Mouse (Mus musculus) midbrain, embryonic 11.5 days (tissue): ENCODE measurements around the gene Capn13. TPM values are rescaled to one million over a fixed set of nuclear protein-coding genes. Genes with fewer than 3 reads are reported as not detected.

Experiments used
- ATAC-seq: fragments of 200-750 bp; cut with Nextera tagmentation; 2 replicates; pipeline ENCODE4 v1.8.0; 2017; ENCODE audit warnings: moderate TSS enrichment, moderate library complexity; ENCODE audit not compliant: low FRiP score
- DNase-seq: peaks from one replicate; pipeline ENCODE4 v3.0.0; 2015; ENCODE audit warnings: low spot score; ENCODE audit errors: missing footprints
- H3K27ac ChIP-seq: fragments of 300-500 bp; sonication (generic); 2 replicates; pipeline ENCODE4 v1.5.1; 2014; ENCODE audit warnings: low read depth, low read length
- H3K27me3 ChIP-seq: fragments of 300-500 bp; sonication (generic); 2 replicates; pipeline ENCODE4 v1.6.1; 2014; ENCODE audit warnings: mild to moderate bottlenecking, low read length, moderate library complexity, mixed read lengths; ENCODE audit not compliant: control insufficient read depth, insufficient read depth
- H3K36me3 ChIP-seq: fragments of 300-500 bp; sonication (generic); 2 replicates; pipeline ENCODE4 v1.6.1; 2014; ENCODE audit warnings: mild to moderate bottlenecking, low read length, moderate library complexity, mixed read lengths; ENCODE audit not compliant: control insufficient read depth, insufficient read depth
- H3K4me1 ChIP-seq: fragments of 300-500 bp; sonication (generic); 2 replicates; pipeline ENCODE4 v1.6.1; 2014; ENCODE audit warnings: low read length; ENCODE audit not compliant: control insufficient read depth, insufficient read depth
- H3K4me2 ChIP-seq: fragments of 300-500 bp; sonication (generic); 2 replicates; pipeline ENCODE4 v1.6.1; 2014; ENCODE audit warnings: mild to moderate bottlenecking, moderate library complexity
- H3K4me3 ChIP-seq: fragments of 300-500 bp; sonication (generic); 2 replicates; pipeline ENCODE4 v1.5.1; 2014; ENCODE audit warnings: low read depth, low read length
- H3K9ac ChIP-seq: fragments of 300-500 bp; sonication (generic); 2 replicates; pipeline ENCODE4 v1.6.1; 2014; ENCODE audit warnings: low read length
- H3K9me3 ChIP-seq: fragments of 300-500 bp; sonication (generic); 2 replicates; pipeline ENCODE4 v1.6.1; 2016; ENCODE audit warnings: low read length; ENCODE audit not compliant: control insufficient read depth
- WGBS: fragments of 180-500 bp; shearing (Covaris S2); extraction: QIAGEN DNeasy Blood & Tissue Kit; methylation state at CpG from one replicate; pipeline ENCODE4 v1.1.7; 2014; 5-methylcytosine and 5-hydroxymethylcytosine counted together
- polyA plus RNA-seq: library from polyadenylated mRNA; unstranded; fragments of >200 nt; fragmentation: Nextera tagmentation; extraction: Ambion mirVana; gene quantifications from 2 replicates; pipeline ENCODE4 v1.2.1, GENCODE M21; 2014

The Capn13 gene
- polyA plus RNA-seq, 1 experiment from 2014 or later = not detected

- ATAC-seq = no peak
- H3K36me3 ChIP-seq = no peaks in the 10 kb centered on the region
Observed at GRCm38 (mm10) chr17:73399136-73399535, 1.5 kb downstream of the Capn13 start.

GRCm38 (mm10) chr17:73393361-73393760, 7.3 kb downstream of the Capn13 start:
- DNase-seq = no peak
- WGBS = 74% methylated on average over 1 of the region's 1 CpGs
- no peaks in the 10 kb centered on the region for H3K27me3 ChIP-seq

More at GRCm38 (mm10) chr17:73399136-73399535, 1.5 kb downstream of the Capn13 start:
- H3K4me2 ChIP-seq = no peak overlapping the region
- DNase-seq = no peak
- WGBS = 71% methylated on average over 2 of the region's 2 CpGs
- no peaks in the 10 kb centered on the region for H3K4me1 ChIP-seq
- no peaks in the 10 kb centered on the region for H3K9me3 ChIP-seq
- H3K27me3 ChIP-seq = no peaks in the 10 kb centered on the region
- no peak overlapping the region for H3K27ac ChIP-seq
- no peak overlapping the region for H3K4me3 ChIP-seq
- H3K9ac ChIP-seq = no peak overlapping the region

GRCm38 (mm10) chr17:73391771-73392170, 8.9 kb downstream of the Capn13 start:
- ATAC-seq = no peak
- H3K27ac ChIP-seq = no peak overlapping the region
- H3K36me3 ChIP-seq = no peaks in the 10 kb centered on the region
- H3K4me3 ChIP-seq = no peak overlapping the region
- no peak overlapping the region for H3K4me2 ChIP-seq
- no peaks in the 10 kb centered on the region for H3K4me1 ChIP-seq
- H3K27me3 ChIP-seq = no peaks in the 10 kb centered on the region
- H3K9ac ChIP-seq = no peak overlapping the region
- WGBS = 65% methylated on average over 4 of the region's 4 CpGs
- no peaks in the 10 kb centered on the region for H3K9me3 ChIP-seq
- DNase-seq = no peak

More at GRCm38 (mm10) chr17:73393361-73393760, 7.3 kb downstream of the Capn13 start:
- H3K4me1 ChIP-seq = no peaks in the 10 kb centered on the region
- no peak overlapping the region for H3K4me2 ChIP-seq
- no peak overlapping the region for H3K4me3 ChIP-seq
- H3K9ac ChIP-seq = no peak overlapping the region
- H3K36me3 ChIP-seq = no peaks in the 10 kb centered on the region
- no peak overlapping the region for H3K27ac ChIP-seq
- ATAC-seq = no peak
- no peaks in the 10 kb centered on the region for H3K9me3 ChIP-seq

- no peak for DNase-seq
- no peaks in the 10 kb centered on the region for H3K9me3 ChIP-seq
- H3K4me3 ChIP-seq = no peak overlapping the region
- no peaks in the 10 kb centered on the region for H3K27me3 ChIP-seq
- no peaks in the 10 kb centered on the region for H3K4me1 ChIP-seq
- WGBS = 78% methylated on average over 7 of the region's 7 CpGs
- H3K27ac ChIP-seq = no peak overlapping the region
- no peak overlapping the region for H3K9ac ChIP-seq
- H3K36me3 ChIP-seq = no peaks in the 10 kb centered on the region
- no peak for ATAC-seq
- no peak overlapping the region for H3K4me2 ChIP-seq
Observed at GRCm38 (mm10) chr17:73390191-73391089, 10.2 kb downstream of the Capn13 start.

GRCm38 (mm10) chr17:73389336-73389735, 11.3 kb downstream of the Capn13 start:
- no peak overlapping the region for H3K27ac ChIP-seq
- no peaks in the 10 kb centered on the region for H3K27me3 ChIP-seq
- H3K4me1 ChIP-seq = no peaks in the 10 kb centered on the region
- ATAC-seq = no peak
- no peak overlapping the region for H3K4me2 ChIP-seq
- no peak overlapping the region for H3K9ac ChIP-seq
- H3K36me3 ChIP-seq = no peaks in the 10 kb centered on the region
- no peaks in the 10 kb centered on the region for H3K9me3 ChIP-seq
- WGBS = 61% methylated on average over 3 of the region's 3 CpGs
- no peak overlapping the region for H3K4me3 ChIP-seq
- no peak for DNase-seq

GRCm38 (mm10) chr17:73386581-73386980, 14.1 kb downstream of the Capn13 start:
- no peak for DNase-seq
- WGBS = 78% methylated on average over 2 of the region's 2 CpGs
- Histone ChIP-seq H3K4me1 (no peaks in the 10 kb centered on the region), H3K4me3 (no peak overlapping the region), H3K36me3 (no peaks in the 10 kb centered on the region), H3K9ac (no peak overlapping the region), H3K27me3 (no peaks in the 10 kb centered on the region), H3K4me2 (no peak overlapping the region), H3K9me3 (no peaks in the 10 kb centered on the region), H3K27ac (no peak overlapping the region)
- no peak for ATAC-seq

GRCm38 (mm10) chr17:73385940-73386339, 14.7 kb downstream of the Capn13 start:
- 78% methylated on average over 3 of the region's 3 CpGs for WGBS
- no peak overlapping the region for H3K4me3 ChIP-seq
- no peak overlapping the region for H3K4me2 ChIP-seq
- no peaks in the 10 kb centered on the region for H3K9me3 ChIP-seq
- DNase-seq = no peak
- H3K4me1 ChIP-seq = no peaks in the 10 kb centered on the region
- no peaks in the 10 kb centered on the region for H3K27me3 ChIP-seq
- no peak overlapping the region for H3K27ac ChIP-seq
- H3K9ac ChIP-seq = no peak overlapping the region
- no peak for ATAC-seq
- H3K36me3 ChIP-seq = no peaks in the 10 kb centered on the region

- Histone ChIP-seq H3K9ac (no peak overlapping the region), H3K4me1 (no peaks in the 10 kb centered on the region), H3K9me3 (no peaks in the 10 kb centered on the region), H3K27me3 (no peaks in the 10 kb centered on the region), H3K36me3 (no peaks in the 10 kb centered on the region), H3K27ac (no peak overlapping the region), H3K4me2 (no peak overlapping the region), H3K4me3 (no peak overlapping the region)
- no peak for DNase-seq
- 82% methylated on average over 9 of the region's 9 CpGs for WGBS
- no peak for ATAC-seq
Observed at GRCm38 (mm10) chr17:73382327-73383014, 18.2 kb downstream of the Capn13 start.

GRCm38 (mm10) chr17:73381681-73382080, 19.0 kb downstream of the Capn13 start:
- WGBS = 90% methylated on average over 3 of the region's 3 CpGs

More at GRCm38 (mm10) chr17:73381681-73382080, 19.0 kb downstream of the Capn13 start:
- no peaks in the 10 kb centered on the region for H3K27me3 ChIP-seq
- no peak for DNase-seq
- no peak for ATAC-seq
- H3K27ac ChIP-seq = no peak overlapping the region
- no peak overlapping the region for H3K4me3 ChIP-seq
- H3K4me2 ChIP-seq = no peak overlapping the region
- no peaks in the 10 kb centered on the region for H3K9me3 ChIP-seq
- H3K9ac ChIP-seq = no peak overlapping the region
- no peaks in the 10 kb centered on the region for H3K36me3 ChIP-seq
- H3K4me1 ChIP-seq = no peaks in the 10 kb centered on the region
